In genomic region chr10:25208619-25209018, GRCm38 (mm10) we compare ENCODE assay signal across 25 mouse cellular contexts.
A peak's percentile ranks its signal among the peaks of the same experiment; 100 is the strongest.
DNase-seq lines count a peak whose midpoint lies in the region; ATAC-seq lines count a peak whose summit lies in the region.
"Had no signal": no experiment of that assay in that cellular context is flagged by ENCODE, and none has a peak within 500 bp of the region (broad histone marks: within the 10 kb centered on the region; RNA-seq: fewer than 3 reads in every experiment).

No protein-coding gene starts in this region.

- intact Hi-C loops in left cerebral cortex, postnatal 36 days (cut with DNase I), result no loop called here

- H3K9me3 ChIP-seq in forebrain, embryonic 15.5 days, result no peaks in the 10 kb centered on the region
- H3K9me3 ChIP-seq in forebrain, embryonic 16.5 days (ENCODE audit: control insufficient read depth, low read length), result no peaks in the 10 kb centered on the region
- no peaks in the 10 kb centered on the region for H3K9me3 ChIP-seq in midbrain, embryonic 16.5 days (replicated peaks; ENCODE audit: control insufficient read depth, low read length, poor library complexity, severe bottlenecking)
- no peaks in the 10 kb centered on the region for H3K9me3 ChIP-seq in midbrain, embryonic 14.5 days (ENCODE audit: control insufficient read depth, low read length)
- no peaks in the 10 kb centered on the region for H3K9me3 ChIP-seq in hindbrain, embryonic 15.5 days
- H3K9me3 ChIP-seq: embryonic facial prominence, embryonic 10.5 days; embryonic facial prominence, embryonic 15.5 days; limb, embryonic 13.5 days; lung, embryonic 15.5 days; midbrain, embryonic 12.5 days had no signal

- H3K27me3 ChIP-seq in forebrain, embryonic 15.5 days, result no peaks in the 10 kb centered on the region
- H3K27me3 ChIP-seq in forebrain, embryonic 16.5 days (replicated peaks; ENCODE audit: control insufficient read depth, insufficient read depth, low read length), result no peaks in the 10 kb centered on the region
- no peaks in the 10 kb centered on the region for H3K27me3 ChIP-seq in midbrain, embryonic 16.5 days (ENCODE audit: control insufficient read depth, insufficient read depth, low read depth, low read length)
- H3K27me3 ChIP-seq in midbrain, embryonic 14.5 days (ENCODE audit: control insufficient read depth, insufficient read depth, low read length), result no peaks in the 10 kb centered on the region
- no peaks in the 10 kb centered on the region for H3K27me3 ChIP-seq in hindbrain, embryonic 15.5 days
- H3K27me3 ChIP-seq: embryonic facial prominence, embryonic 15.5 days; limb, embryonic 13.5 days; lung, embryonic 15.5 days; midbrain, embryonic 12.5 days; Patski had no signal

- no peak for DNase-seq in midbrain, embryonic 14.5 days
- peak; percentile 27 for DNase-seq in retina, embryonic 14.5 days (ENCODE audit: low spot score)
- no peak for DNase-seq in left cerebral cortex, adult 8-10 months (ENCODE audit: low spot score in 2 of 2)
- no peak for DNase-seq in left cerebral cortex, postnatal 36 days (ENCODE audit: low spot score in 2 of 2)
- DNase-seq: adrenal gland, postnatal 10 days; cerebellum, adult 2 months; heart, postnatal 14 days; kidney, adult 9 months; kidney, postnatal 14 days; layer of hippocampus, adult 9-11 months; right cerebral cortex, adult 18-20 months; thymus, postnatal 4 days had no signal

- H3K4me1 ChIP-seq in forebrain, embryonic 15.5 days, result no peaks in the 10 kb centered on the region
- H3K4me1 ChIP-seq in forebrain, embryonic 16.5 days (replicated peaks; ENCODE audit: control insufficient read depth, insufficient read depth, low read length), result no peaks in the 10 kb centered on the region
- H3K4me1 ChIP-seq in midbrain, embryonic 16.5 days (ENCODE audit: control insufficient read depth, insufficient read depth, low read length), result 0 out of 2 replicates have a peak, but pooled peaks cover 2% of the 10 kb centered on the region
- H3K4me1 ChIP-seq in midbrain, embryonic 14.5 days (ENCODE audit: control insufficient read depth, insufficient read depth, low read length), result no peaks in the 10 kb centered on the region
- 0 out of 2 replicates have a peak, but pooled peaks cover 4% of the 10 kb centered on the region for H3K4me1 ChIP-seq in hindbrain, embryonic 15.5 days (replicated peaks)
- H3K4me1 ChIP-seq: embryonic facial prominence, embryonic 15.5 days; lung, embryonic 15.5 days had no signal

- no peaks in the 10 kb centered on the region for H3K36me3 ChIP-seq in forebrain, embryonic 15.5 days
- no peaks in the 10 kb centered on the region for H3K36me3 ChIP-seq in forebrain, embryonic 16.5 days (ENCODE audit: control insufficient read depth, insufficient read depth)
- no peaks in the 10 kb centered on the region for H3K36me3 ChIP-seq in midbrain, embryonic 16.5 days (ENCODE audit: control insufficient read depth, insufficient read depth, low read length)
- H3K36me3 ChIP-seq in midbrain, embryonic 14.5 days (ENCODE audit: control insufficient read depth, insufficient read depth, low read length), result no peaks in the 10 kb centered on the region
- H3K36me3 ChIP-seq in hindbrain, embryonic 15.5 days, result no peaks in the 10 kb centered on the region
- H3K36me3 ChIP-seq: embryonic facial prominence, embryonic 10.5 days; embryonic facial prominence, embryonic 15.5 days; limb, embryonic 13.5 days; lung, embryonic 15.5 days; midbrain, embryonic 12.5 days had no signal

- no peak overlapping the region for H3K27ac ChIP-seq in forebrain, embryonic 15.5 days (replicated peaks)
- H3K27ac ChIP-seq in forebrain, embryonic 16.5 days (ENCODE audit: low read length), result no peak overlapping the region
- H3K27ac ChIP-seq in midbrain, embryonic 16.5 days (ENCODE audit: low read length), result no peak overlapping the region
- no peak overlapping the region for H3K27ac ChIP-seq in midbrain, embryonic 14.5 days (replicated peaks; ENCODE audit: low read depth, low read length)
- H3K27ac ChIP-seq in hindbrain, embryonic 15.5 days (replicated peaks), result no peak overlapping the region
- H3K27ac ChIP-seq: embryonic facial prominence, embryonic 10.5 days; embryonic facial prominence, embryonic 15.5 days; limb, embryonic 13.5 days; lung, embryonic 15.5 days; midbrain, embryonic 12.5 days had no signal

- H3K9ac ChIP-seq in forebrain, embryonic 15.5 days (replicated peaks), result no peak overlapping the region
- no peak overlapping the region for H3K9ac ChIP-seq in forebrain, embryonic 16.5 days (replicated peaks; ENCODE audit: low read depth, low read length)
- H3K9ac ChIP-seq in midbrain, embryonic 16.5 days (ENCODE audit: low read depth, low read length), result no peak overlapping the region
- H3K9ac ChIP-seq in midbrain, embryonic 14.5 days (replicated peaks; ENCODE audit: low read length), result no peak overlapping the region
- H3K9ac ChIP-seq in hindbrain, embryonic 15.5 days, result no peak overlapping the region
- H3K9ac ChIP-seq: embryonic facial prominence, embryonic 15.5 days; limb, embryonic 13.5 days; lung, embryonic 15.5 days; midbrain, embryonic 12.5 days had no signal

- 28% methylated on average over 7 of the region's 7 CpGs for WGBS in forebrain, embryonic 15.5 days
- 43% methylated on average over 7 of the region's 7 CpGs for WGBS in forebrain, embryonic 16.5 days
- WGBS in midbrain, embryonic 16.5 days, result 38% methylated on average over 7 of the region's 7 CpGs
- 50% methylated on average over 7 of the region's 7 CpGs for WGBS in midbrain, embryonic 14.5 days
- WGBS in hindbrain, embryonic 15.5 days, result 36% methylated on average over 7 of the region's 7 CpGs

- peak; percentile 46; the same call in 1 of the 2 replicates for ATAC-seq in forebrain, embryonic 15.5 days (replicated peaks)
- no peak for ATAC-seq in forebrain, embryonic 16.5 days
- ATAC-seq in midbrain, embryonic 16.5 days, result peak; percentile 51
- ATAC-seq in midbrain, embryonic 14.5 days (ENCODE audit: low FRiP score, low TSS enrichment), result no peak
- ATAC-seq in hindbrain, embryonic 15.5 days (ENCODE audit: low FRiP score, low read depth), result peak; percentile 45; the same call in 1 of the 2 replicates
- ATAC-seq: forebrain, embryonic 14.5 days; intestine, postnatal 0 days; Patski had no signal

- no peak overlapping the region for H3K4me3 ChIP-seq in forebrain, embryonic 15.5 days
- H3K4me3 ChIP-seq in forebrain, embryonic 16.5 days (replicated peaks; ENCODE audit: low read length), result no peak overlapping the region
- no peak overlapping the region for H3K4me3 ChIP-seq in midbrain, embryonic 16.5 days (ENCODE audit: low read depth, low read length)
- H3K4me3 ChIP-seq in midbrain, embryonic 14.5 days (replicated peaks; ENCODE audit: low read depth, low read length), result no peak overlapping the region
- no peak overlapping the region for H3K4me3 ChIP-seq in hindbrain, embryonic 15.5 days
- H3K4me3 ChIP-seq: embryonic facial prominence, embryonic 10.5 days; embryonic facial prominence, embryonic 15.5 days; limb, embryonic 13.5 days; lung, embryonic 15.5 days; midbrain, embryonic 12.5 days had no signal

- no peak overlapping the region for H3K4me2 ChIP-seq in forebrain, embryonic 15.5 days (replicated peaks)
- no peak overlapping the region for H3K4me2 ChIP-seq in forebrain, embryonic 16.5 days (ENCODE audit: low read length)
- no peak overlapping the region for H3K4me2 ChIP-seq in midbrain, embryonic 16.5 days (ENCODE audit: low read length)
- H3K4me2 ChIP-seq in midbrain, embryonic 14.5 days (ENCODE audit: low read length), result no peak overlapping the region
- no peak overlapping the region for H3K4me2 ChIP-seq in hindbrain, embryonic 15.5 days
- H3K4me2 ChIP-seq: embryonic facial prominence, embryonic 15.5 days; limb, embryonic 13.5 days; liver, embryonic 11.5 days; lung, embryonic 15.5 days; midbrain, embryonic 12.5 days had no signal

Comparison
In these comparisons a context has a peak if more than half of its experiments do, and no peak if none do; other contexts are left out.
1. ATAC-seq: peak in forebrain, embryonic 15.5 days (single experiment), midbrain, embryonic 16.5 days (single experiment) and hindbrain, embryonic 15.5 days (single experiment); none in forebrain, embryonic 16.5 days (single experiment) and midbrain, embryonic 14.5 days (single experiment).